Mouse (Mus musculus) olfactory bulb, adult 2 months (tissue): ENCODE data around the gene B3galt1. TPM values are rescaled to one million over a fixed set of nuclear protein-coding genes. Genes with fewer than 3 reads are reported as not detected.

Experiments
- H3K27ac ChIP-seq: fragments of 200-500 bp; 2 replicates; pipeline ENCODE4 v1.5.1; 2012; ENCODE audit warnings: low read depth, low read length; ENCODE audit not compliant: insufficient read depth
- H3K4me1 ChIP-seq: fragments of 200-500 bp; 2 replicates; pipeline ENCODE4 v1.6.1; 2012; ENCODE audit warnings: low read length; ENCODE audit not compliant: control insufficient read depth, insufficient read depth
- H3K4me3 ChIP-seq: fragments of 200-500 bp; 2 replicates; pipeline ENCODE4 v1.5.1; 2012; ENCODE audit warnings: mild to moderate bottlenecking, low read depth, low read length, moderate library complexity; ENCODE audit not compliant: insufficient read depth
- CTCF ChIP-seq: fragments of 200-500 bp; IDR thresholded peaks from 2 replicates; pipeline ENCODE4 v1.5.1; 2012; ENCODE audit warnings: low read depth, mild to moderate bottlenecking, low read length, moderate library complexity; ENCODE audit not compliant: insufficient read depth
- POLR2A ChIP-seq: fragments of 200-500 bp; IDR thresholded peaks from 2 replicates; pipeline ENCODE4 v1.6.1; 2012; ENCODE audit warnings: mild to moderate bottlenecking, low read depth, low read length, moderate library complexity; ENCODE audit not compliant: insufficient read depth
- WGBS: fragments of 180-500 bp; shearing (Covaris S2); methylation state at CpG from one replicate; pipeline ENCODE4 v1.1.7; 2018; 5-methylcytosine and 5-hydroxymethylcytosine counted together
- polyA plus RNA-seq: library from polyadenylated mRNA; stranded (reverse); fragments of >200 nt; gene quantifications from 2 replicates; pipeline ENCODE4 v1.2.4, GENCODE M21; 2012; ENCODE audit warnings: low replicate concordance; ENCODE audit not compliant: missing spikeins, insufficient read depth, insufficient read length

Gene B3galt1
- polyA plus RNA-seq, 1 experiment, result not detected

- no peak overlapping the region for H3K27ac ChIP-seq
- TF ChIP-seq CTCF (no peak), POLR2A (no peak)
- H3K4me1 ChIP-seq, result no peaks in the 10 kb centered on the region
- WGBS, result 85% methylated on average over 8 of the region's 8 CpGs
- no peak overlapping the region for H3K4me3 ChIP-seq
Measured at GRCm38 (mm10) chr2:68118076-68118475, 552.4 kb downstream of the B3galt1 start.

DNA sequence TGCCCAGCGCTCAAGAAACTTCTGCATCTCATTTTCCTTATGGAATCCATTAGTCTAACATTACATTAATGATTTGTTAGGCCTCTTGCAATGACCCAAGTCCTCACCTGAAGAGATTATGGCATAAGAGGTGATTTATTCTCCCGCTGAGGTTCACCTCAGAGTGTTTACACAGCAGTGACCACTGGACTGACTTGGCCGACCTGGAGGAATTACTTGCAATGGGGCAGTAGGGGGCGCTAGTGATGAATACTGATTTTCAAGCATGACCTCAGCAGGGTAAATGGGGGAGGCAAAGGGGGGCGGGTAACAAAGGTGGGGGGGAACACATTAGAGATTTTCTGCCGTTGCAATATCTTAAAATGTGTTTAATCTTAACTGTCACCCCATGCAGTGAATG lies 559.1 kb downstream of the B3galt1 start:
- no peaks in the 10 kb centered on the region for H3K4me1 ChIP-seq
- H3K27ac ChIP-seq, result no peak overlapping the region
- TF ChIP-seq CTCF (no peak), POLR2A (no peak)
- WGBS, result 64% methylated on average over 6 of the region's 6 CpGs
- H3K4me3 ChIP-seq, result no peak overlapping the region

- H3K27ac ChIP-seq, result no peak overlapping the region
- 94% methylated on average over 2 of the region's 2 CpGs for WGBS
- H3K4me1 ChIP-seq, result no peaks in the 10 kb centered on the region
- TF ChIP-seq CTCF, result no peak
- no peak overlapping the region for H3K4me3 ChIP-seq
Measured at GRCm38 (mm10) chr2:68141094-68141493, 575.4 kb downstream of the B3galt1 start.

DNA sequence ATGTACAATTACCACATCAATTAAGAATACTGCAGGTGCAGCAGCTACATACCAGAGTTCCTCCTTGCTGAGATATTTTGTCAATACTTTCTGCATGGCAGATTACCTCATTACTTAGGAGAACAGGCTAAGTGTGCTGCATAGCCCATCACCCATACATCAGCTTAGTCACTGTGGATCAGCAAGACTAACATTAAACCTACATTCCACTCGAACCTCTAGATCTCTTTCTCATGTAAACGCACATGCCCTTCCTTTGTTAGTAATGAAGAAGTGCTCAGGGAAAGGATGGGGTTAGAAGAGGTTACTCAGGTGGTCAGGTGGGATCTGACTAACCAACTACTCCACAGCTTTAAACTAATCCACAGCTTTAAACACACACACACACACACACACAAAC lies 577.6 kb downstream of the B3galt1 start:
- WGBS, result 76% methylated on average over 2 of the region's 2 CpGs
- TF ChIP-seq POLR2A (no peak), CTCF (no peak)

DNA sequence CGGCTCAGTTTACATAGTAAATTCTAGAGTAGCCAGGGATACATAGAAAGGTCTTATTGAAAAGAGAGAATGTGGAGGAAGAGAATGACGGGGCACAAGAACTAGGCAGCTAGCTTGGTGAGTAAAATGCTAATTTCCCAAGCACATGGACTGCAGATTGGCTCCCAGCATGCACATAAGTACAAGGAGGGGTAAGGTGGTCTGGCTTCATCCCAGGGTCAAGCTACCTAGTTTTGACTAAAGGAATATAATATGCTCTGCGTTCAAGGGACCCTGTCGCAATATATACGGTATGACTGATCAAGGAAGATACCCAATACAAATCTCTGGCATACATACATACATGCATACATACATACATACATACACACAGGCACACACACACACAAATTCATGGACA lies 594.1 kb downstream of the B3galt1 start:
- WGBS, result 93% methylated on average over 5 of the region's 5 CpGs
- no peak overlapping the region for H3K4me3 ChIP-seq
- TF ChIP-seq CTCF, result no peak
- no peak for TF ChIP-seq POLR2A

More for the DNA sequence above, 577.6 kb downstream of the B3galt1 start:
- H3K27ac ChIP-seq, result no peak overlapping the region
- H3K4me1 ChIP-seq, result peaks cover 4% of the 10 kb centered on the region
- H3K4me3 ChIP-seq, result no peak overlapping the region

GRCm38 (mm10) chr2:68160566-68160965 lies 594.9 kb downstream of the B3galt1 start:
- 96% methylated on average over 2 of the region's 2 CpGs for WGBS
- Histone ChIP-seq H3K4me1 (no peaks in the 10 kb centered on the region), H3K4me3 (no peak overlapping the region), H3K27ac (no peak overlapping the region)
- TF ChIP-seq POLR2A, result no peak
- no peak for TF ChIP-seq CTCF

More for the DNA sequence above, 594.1 kb downstream of the B3galt1 start:
- Histone ChIP-seq H3K27ac (no peak overlapping the region), H3K4me1 (no peaks in the 10 kb centered on the region)

DNA sequence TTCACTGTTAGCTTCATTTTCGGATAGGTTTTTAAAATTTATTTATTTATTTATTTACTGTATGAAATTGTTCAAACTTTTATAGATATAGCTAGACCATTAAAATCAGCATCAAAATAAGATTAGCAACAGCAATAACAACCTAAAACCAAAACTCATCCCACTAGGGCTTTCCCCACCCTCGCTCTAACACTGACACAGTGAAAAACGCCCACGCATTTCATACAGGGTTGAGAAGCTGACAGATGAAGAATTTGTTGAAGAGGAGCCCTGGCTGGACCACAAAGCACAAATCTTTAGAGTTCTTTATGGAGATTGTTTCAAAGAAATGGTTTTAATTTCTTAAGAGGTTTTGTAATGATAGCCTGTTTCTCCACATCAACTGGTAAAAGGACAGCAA lies 596.3 kb downstream of the B3galt1 start:
- 84% methylated on average over 4 of the region's 4 CpGs for WGBS
- no peaks in the 10 kb centered on the region for H3K4me1 ChIP-seq
- H3K27ac ChIP-seq, result no peak overlapping the region
- no peak for TF ChIP-seq CTCF
- no peak for TF ChIP-seq POLR2A
- no peak overlapping the region for H3K4me3 ChIP-seq

DNA sequence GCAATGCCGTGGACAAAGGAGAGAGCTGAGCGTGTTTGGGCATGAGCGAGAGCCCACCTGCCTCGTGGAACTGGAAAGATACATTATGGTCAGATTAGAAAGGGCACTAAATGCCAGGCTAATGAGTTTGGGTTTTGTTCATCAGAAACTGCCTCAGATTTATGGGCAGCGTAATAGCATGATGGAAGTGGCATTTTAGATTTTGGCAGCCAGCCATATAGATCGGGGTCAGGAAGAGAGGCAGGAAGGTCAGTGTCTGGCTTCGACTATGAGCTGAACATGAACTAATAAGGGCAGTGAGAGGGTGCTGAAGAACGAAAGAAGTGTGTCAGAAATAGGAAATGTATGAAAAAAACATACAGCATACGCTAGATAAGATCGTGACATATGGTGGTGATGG lies 605.6 kb downstream of the B3galt1 start:
- H3K27ac ChIP-seq, result no peak overlapping the region
- 72% methylated on average over 10 of the region's 10 CpGs for WGBS
- TF ChIP-seq CTCF (no peak), POLR2A (no peak)
- no peak overlapping the region for H3K4me3 ChIP-seq
- H3K4me1 ChIP-seq, result no peaks in the 10 kb centered on the region

Other genes with a start within 250 kb of the B3galt1 start
- gene Gm21830, start 152.1 kb upstream of the B3galt1 start, polyA plus RNA-seq, result not detected in 2 replicates
- gene Gm26727, start 132.7 kb upstream of the B3galt1 start, polyA plus RNA-seq, result not detected in 2 replicates
- not detected in 2 replicates for gene Xirp2, start 119.9 kb upstream of the B3galt1 start, polyA plus RNA-seq